Mouse (Mus musculus) ovary, postnatal 10 days (tissue): ENCODE measurements around the gene Fstl5.

Experiments
- DNase-seq: peaks from one replicate; pipeline ENCODE4 v3.0.0; 2022; ENCODE audit warnings: low spot score

Gene Fstl5

DNA sequence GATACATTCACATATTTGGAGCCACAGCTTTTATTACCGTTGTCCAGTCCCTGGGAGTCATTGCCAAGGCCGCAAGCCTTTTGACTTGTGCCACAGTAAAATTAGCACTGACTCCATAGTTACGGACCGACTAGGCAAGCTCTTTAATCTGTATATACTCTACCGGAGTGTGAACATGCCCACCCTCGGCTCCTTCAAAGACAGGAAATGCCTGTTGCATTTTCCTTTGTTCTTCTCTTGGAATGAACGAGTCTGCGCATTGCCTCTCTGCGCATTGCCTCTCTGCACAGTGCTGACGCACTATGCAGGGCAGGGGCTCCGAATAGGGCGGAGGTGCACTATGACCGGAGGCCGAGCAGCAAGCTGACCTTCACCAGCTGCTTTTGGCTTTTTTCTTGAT is 434.7 kb downstream of the Fstl5 start:
- no peak for DNase-seq

DNA sequence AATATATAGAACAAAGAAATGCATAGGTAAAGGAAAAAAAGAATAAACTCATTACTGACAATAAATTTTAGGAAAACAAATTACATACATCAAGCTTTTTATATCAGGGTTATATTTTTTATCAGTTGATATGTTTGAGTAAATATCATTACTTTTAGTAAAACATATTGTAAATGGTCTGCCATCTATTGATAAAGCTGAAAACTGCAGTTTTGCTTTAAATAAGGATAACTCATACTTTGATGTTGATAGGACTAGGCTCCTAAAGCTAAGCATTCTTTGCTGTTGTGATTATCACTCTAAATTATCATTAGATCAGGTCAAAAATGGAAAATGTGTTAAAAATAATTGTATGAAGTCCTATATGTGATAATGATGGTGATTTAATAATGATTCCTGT is 493.3 kb downstream of the Fstl5 start:
- no peak for DNase-seq

DNA sequence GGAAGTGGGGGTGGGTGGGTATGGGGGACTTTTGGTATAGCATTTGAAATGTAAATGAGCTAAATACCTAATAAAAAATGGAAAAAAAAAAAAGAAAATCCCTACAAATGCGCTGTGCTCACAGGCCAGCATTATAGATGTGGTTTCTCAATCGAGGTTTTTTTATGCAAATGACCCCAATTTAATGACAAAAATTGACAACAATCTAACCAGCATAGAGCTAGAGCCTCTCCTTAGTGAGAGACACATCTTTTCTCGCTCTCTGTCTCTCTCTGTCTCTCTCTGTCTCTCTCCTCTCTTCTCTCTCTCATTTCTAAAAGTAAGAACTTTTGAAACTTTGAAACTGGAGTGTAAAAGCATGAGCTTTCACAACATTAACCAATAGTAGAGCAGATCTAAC is 498.4 kb downstream of the Fstl5 start:
- no peak for DNase-seq

DNA sequence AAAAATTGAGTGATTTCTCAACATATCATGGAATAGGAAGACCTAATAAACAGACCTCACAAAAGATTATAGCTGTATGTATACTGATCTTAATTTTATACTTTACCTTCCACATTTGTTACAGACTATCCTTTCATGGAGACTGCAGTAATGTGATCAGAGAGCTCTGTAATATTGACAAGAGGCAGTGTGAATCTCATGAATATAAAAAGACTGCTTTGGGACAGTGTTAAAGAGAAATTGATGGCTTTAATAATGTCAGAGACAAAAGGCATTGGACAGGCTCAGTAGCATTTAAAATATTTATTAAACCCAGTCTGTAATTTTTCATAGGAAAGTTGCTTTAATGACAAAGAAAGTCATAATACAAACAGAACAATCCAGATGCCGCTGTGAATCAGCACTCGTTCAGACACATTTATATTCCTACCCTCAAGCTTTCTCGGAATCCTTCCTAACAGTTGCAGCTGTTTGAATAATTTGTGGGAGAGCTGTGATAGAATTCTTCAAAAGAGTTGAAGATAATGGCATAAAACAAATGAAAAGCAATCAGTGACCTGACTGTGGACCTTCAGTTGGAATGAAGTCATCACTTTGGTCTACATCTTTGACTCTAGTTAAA is 499.0 kb downstream of the Fstl5 start:
- no peak for DNase-seq

DNA sequence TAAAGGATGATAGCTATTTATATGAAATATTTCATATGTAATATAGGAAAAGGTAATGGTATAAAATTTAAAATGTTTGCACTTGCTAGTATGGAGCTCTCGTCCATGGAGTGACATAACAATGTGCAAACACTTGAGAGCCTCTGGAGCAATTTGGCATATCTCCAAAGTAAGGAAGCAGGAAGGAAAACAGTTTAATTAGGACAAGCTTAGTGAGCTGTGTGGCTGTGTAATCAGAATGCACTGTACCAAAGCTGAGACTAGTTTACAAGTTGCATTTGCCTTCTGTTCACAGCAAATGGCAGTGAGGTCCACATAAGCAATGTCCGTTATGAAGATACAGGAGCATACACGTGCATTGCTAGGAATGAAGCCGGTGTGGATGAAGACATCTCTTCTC is 519.1 kb downstream of the Fstl5 start:
- no peak for DNase-seq

DNA sequence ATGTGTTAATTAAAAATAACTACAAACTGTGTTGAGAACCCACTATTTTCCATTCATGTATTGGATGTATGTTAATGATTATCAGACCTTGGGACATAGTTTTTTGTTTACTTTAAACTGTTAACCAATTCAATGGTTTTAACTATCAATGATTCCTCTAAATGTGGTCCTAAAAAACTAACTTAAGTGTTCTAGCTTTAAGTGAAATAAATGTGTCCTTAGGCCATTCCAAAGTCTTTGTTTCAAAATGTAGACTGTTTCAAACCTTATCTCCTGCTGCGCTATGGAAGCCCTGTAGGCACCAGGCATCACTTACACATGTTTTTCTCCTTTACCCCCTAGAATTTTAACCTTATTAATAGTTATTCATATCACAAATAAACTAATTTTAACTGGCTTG is 546.0 kb downstream of the Fstl5 start:
- no peak for DNase-seq

DNA sequence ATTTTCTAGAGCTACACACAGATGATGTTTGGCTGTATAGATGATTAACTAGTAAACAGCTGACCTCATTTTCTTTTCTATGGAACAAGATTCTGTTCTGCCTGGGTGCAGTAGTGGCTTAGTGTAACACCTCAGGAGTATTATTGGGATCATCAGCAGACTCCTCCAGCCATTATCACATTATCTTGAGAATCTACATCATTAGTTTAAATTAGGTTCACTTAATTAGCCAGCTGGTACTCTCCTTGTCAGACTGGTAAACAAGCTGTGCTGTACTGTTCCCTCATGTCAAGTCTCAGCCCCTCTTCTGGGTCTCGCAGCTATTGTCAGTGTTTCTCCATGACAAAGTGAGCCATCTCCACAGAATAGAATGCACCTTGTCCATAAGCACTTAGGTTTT is 580.2 kb downstream of the Fstl5 start:
- no peak for DNase-seq

DNA sequence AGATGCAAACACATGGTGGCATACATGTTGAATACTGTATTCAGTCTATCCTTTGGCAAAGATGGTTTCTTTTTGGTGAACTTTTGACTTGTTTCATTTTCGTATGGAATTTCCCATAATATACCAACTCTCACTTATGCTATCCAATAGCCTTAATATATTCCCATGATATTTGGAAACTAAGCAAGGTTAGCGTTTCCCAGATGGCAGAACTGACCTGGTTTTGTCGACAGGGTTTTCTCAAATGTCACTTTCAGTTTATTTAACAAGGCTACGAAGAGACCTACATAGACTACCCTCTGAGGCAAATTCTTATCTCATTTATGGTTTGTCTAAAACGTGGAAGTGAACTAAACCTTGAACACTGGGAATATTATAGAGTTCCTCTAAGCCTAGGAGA is 596.8 kb downstream of the Fstl5 start:
- no peak for DNase-seq

DNA sequence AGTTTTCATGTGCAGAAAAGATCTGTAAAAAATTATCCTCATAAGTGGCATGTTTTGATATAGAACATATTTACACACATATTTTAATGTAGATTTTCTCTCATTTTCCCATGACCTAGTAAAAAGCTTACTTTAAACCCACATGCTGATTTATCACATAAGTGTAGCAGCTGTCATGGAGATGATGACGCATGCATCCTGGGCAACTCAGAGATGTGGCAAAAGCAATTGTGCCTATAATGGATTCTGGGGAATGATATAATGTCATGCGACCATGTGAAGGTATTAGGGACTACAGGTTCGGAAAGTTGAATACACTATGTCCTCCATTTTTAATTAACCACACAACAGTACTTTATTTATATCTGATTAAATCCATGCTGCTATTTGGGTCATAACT is 601.9 kb downstream of the Fstl5 start:
- DNase-seq, result no peak

DNA sequence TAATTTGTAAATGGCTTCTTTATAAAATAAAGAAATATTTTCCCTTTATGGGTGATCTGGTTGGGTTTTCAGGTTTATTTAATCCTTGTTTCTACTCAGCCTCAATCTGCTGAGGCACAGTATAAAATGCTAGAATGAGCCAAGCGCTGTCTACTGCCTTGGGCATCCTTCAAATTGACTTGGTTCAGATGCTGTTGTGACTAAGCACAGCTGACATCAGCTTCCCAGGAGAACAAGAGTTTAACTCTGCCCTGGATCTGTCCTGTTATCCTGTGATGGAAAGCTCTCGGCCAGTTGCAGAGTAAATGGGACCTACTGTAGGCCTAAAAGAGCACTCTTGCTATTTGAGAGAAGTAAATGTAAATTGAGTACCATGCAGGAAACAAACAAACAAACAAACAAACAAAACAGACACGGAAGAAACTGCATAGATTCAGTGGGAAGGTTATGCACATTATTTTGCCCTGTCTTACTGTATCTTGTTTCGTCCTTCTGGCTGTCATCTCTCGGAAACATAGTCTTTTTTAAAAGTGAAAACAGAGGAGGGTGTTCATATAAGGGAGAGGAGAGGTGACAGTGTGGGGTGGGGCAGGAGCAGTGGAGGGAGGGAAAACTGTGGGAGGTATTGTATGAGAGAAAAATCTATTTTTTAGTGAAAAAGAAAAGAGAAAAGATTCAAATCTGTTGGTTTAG is 605.9 kb downstream of the Fstl5 start:
- DNase-seq, result no peak

DNA sequence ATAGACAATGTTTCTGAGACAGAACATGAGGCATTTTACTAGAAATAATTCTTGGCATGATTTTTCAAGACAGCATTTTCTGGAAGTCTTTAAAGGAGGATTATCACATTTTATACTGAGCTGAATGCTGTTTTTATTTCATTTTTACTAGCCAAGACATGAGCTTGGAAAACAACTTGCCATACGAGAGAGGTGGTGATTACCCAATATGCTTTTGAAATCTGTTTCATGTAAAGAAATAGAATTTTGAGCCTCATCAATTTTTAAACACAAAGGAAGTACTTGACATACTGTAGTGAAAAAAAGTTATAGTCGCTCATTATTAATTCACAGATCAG is 606.4 kb downstream of the Fstl5 start:
- no peak for DNase-seq

DNA sequence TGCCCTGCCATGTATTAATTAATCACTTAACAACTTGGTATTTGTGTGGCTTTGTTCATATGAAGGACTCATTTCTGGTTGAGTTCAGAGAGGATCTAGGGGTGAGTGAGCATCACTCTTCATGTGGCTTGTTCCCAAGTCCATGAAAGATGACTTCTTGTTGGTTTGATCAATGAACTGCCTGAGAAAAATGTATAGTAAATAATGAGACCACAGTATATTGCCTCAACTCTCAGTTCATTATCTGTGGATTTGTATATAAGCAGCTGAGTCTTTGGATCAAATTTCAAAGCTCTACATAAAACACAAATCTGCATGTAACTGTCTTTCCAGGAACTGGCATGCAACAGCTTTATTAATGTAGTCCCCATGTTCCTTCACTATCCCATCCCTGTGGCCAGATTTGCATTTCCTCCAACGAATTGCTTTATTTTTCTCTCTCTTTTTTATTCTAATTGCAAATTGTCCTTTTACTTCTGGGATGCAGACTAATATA is 623.1 kb downstream of the Fstl5 start:
- no peak for DNase-seq

DNA sequence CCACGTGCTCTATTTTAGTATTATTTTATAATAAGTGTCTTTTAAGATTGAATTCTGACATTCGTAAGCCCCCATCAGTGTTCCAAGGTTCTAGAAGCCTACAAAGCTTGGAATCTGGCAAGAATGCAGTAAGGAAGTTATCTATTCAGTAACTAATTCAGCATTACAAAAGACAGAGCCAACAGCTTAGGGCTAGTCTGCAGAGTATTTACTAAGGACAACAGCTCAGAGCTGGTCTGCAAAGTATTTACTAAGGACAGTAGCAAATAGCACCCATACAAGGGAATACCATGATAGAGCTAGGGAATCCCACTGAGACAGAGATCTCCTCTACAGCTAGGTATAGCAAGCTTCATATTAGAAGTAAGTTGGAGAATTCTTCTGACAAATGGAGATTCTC is 665.2 kb downstream of the Fstl5 start:
- no peak for DNase-seq
